Mouse (Mus musculus) heart, embryonic 16.5 days (tissue): ENCODE measurements around the gene Cic. TPM values are rescaled to one million over a fixed set of nuclear protein-coding genes. Genes with fewer than 3 reads are reported as not detected.

Experiments used
- ATAC-seq: fragments of 200-750 bp; cut with Nextera tagmentation; replicated peaks from 2 replicates; pipeline ENCODE4 v1.8.0; 2017; ENCODE audit warnings: moderate number of reproducible peaks; ENCODE audit not compliant: insufficient read depth, low FRiP score; ENCODE audit errors: extremely low read depth
- H3K27ac ChIP-seq: fragments of 300-500 bp; sonication (generic); 2 replicates; pipeline ENCODE4 v1.5.1; 2014; ENCODE audit warnings: mild to moderate bottlenecking, low read length, control low read depth, moderate library complexity
- H3K27me3 ChIP-seq: fragments of 300-500 bp; sonication (generic); 2 replicates; pipeline ENCODE4 v1.6.1; 2014; ENCODE audit warnings: low read length, mixed read lengths; ENCODE audit not compliant: control insufficient read depth, insufficient read depth
- H3K36me3 ChIP-seq: fragments of 300-500 bp; sonication (generic); 2 replicates; pipeline ENCODE4 v1.6.1; 2014; ENCODE audit not compliant: control insufficient read depth, insufficient read depth
- H3K4me1 ChIP-seq: fragments of 300-500 bp; sonication (generic); 2 replicates; pipeline ENCODE4 v1.6.1; 2014; ENCODE audit warnings: low read length, mixed read lengths; ENCODE audit not compliant: control insufficient read depth, insufficient read depth
- H3K4me2 ChIP-seq: fragments of 300-500 bp; sonication (generic); 2 replicates; pipeline ENCODE4 v1.6.1; 2014; ENCODE audit warnings: low read depth, mild to moderate bottlenecking, control low read depth, low read length
- H3K4me3 ChIP-seq: fragments of 300-500 bp; sonication (generic); 2 replicates; pipeline ENCODE4 v1.5.1; 2014; ENCODE audit warnings: mild to moderate bottlenecking, control low read depth, low read length
- H3K9ac ChIP-seq: fragments of 300-500 bp; sonication (generic); 2 replicates; pipeline ENCODE4 v1.6.1; 2014; ENCODE audit warnings: low read length, control low read depth
- H3K9me3 ChIP-seq: fragments of 300-500 bp; sonication (generic); replicated peaks from 2 replicates; pipeline ENCODE4 v1.6.1; 2016; ENCODE audit warnings: low read length; ENCODE audit not compliant: control insufficient read depth
- whole genome bisulfite sequencing: fragments of 180-500 bp; shearing (Covaris S2); extraction: QIAGEN DNeasy Blood & Tissue Kit; methylation state at CpG from one replicate; pipeline ENCODE4 v1.1.7; 2014; 5-methylcytosine and 5-hydroxymethylcytosine counted together
- polyA plus RNA-seq: library from polyadenylated mRNA; unstranded; fragments of >200 nt; fragmentation: Nextera tagmentation; extraction: Ambion mirVana; gene quantifications from 2 replicates; pipeline ENCODE4 v1.2.1, GENCODE M21; 2015

The Cic gene
- polyA plus RNA-seq, 1 experiment from 2014 or later, result 24.7 TPM

GRCm38 (mm10) chr7:25285511-25286238, 18.2 kb downstream of the Cic start:
- H3K9ac ChIP-seq, result no peak overlapping the region
- H3K9me3 ChIP-seq, result no peaks in the 10 kb centered on the region
- peaks cover 31% of the 10 kb centered on the region for H3K4me1 ChIP-seq
- no peak overlapping the region for H3K27ac ChIP-seq
- H3K36me3 ChIP-seq, result peaks cover 58% of the 10 kb centered on the region
- no peak overlapping the region for H3K4me3 ChIP-seq
- H3K27me3 ChIP-seq, result no peaks in the 10 kb centered on the region
- H3K4me2 ChIP-seq, result no peak overlapping the region
- 88% methylated on average over 20 of the region's 20 CpGs for WGBS
- ATAC-seq, result no peak

- H3K4me3 ChIP-seq, result no peak overlapping the region
- 78% methylated on average over 8 of the region's 8 CpGs for WGBS
- peaks cover 23% of the 10 kb centered on the region for H3K4me1 ChIP-seq
- H3K9me3 ChIP-seq, result no peaks in the 10 kb centered on the region
- H3K27ac ChIP-seq, result no peak overlapping the region
- peaks cover 71% of the 10 kb centered on the region for H3K36me3 ChIP-seq
- H3K4me2 ChIP-seq, result no peak overlapping the region
- no peak overlapping the region for H3K9ac ChIP-seq
- no peak for ATAC-seq
- H3K27me3 ChIP-seq, result no peaks in the 10 kb centered on the region
Observed at GRCm38 (mm10) chr7:25286989-25287388, 19.5 kb downstream of the Cic start.

GRCm38 (mm10) chr7:25288011-25288410, 20.5 kb downstream of the Cic start:
- ATAC-seq, result no peak
- peaks cover 81% of the 10 kb centered on the region for H3K36me3 ChIP-seq
- no peaks in the 10 kb centered on the region for H3K27me3 ChIP-seq
- peaks cover 23% of the 10 kb centered on the region for H3K4me1 ChIP-seq
- 93% methylated on average over 12 of the region's 12 CpGs for WGBS
- no peak overlapping the region for H3K27ac ChIP-seq
- no peak overlapping the region for H3K4me3 ChIP-seq
- H3K4me2 ChIP-seq, result no peak overlapping the region
- no peak overlapping the region for H3K9ac ChIP-seq
- no peaks in the 10 kb centered on the region for H3K9me3 ChIP-seq

DNA sequence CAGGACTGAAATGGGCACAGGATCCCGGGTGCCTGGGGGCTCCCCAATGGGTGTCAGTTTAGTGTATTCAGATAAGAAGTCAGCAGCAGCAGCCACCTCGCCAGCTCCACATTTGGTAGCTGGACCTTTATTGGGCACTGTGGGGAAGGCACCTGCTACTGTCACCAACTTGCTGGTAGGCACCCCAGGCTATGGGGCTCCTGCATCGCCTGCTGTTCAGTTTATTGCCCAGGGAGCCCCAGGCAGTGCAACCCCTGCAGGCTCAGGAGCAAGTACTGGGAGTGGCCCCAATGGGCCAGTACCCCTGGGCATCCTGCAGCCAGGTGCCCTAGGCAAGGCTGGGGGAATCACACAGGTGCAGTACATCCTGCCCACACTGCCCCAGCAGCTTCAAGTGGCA, 21.2 kb downstream of the Cic start:
- no peaks in the 10 kb centered on the region for H3K9me3 ChIP-seq
- H3K27me3 ChIP-seq, result no peaks in the 10 kb centered on the region
- H3K4me2 ChIP-seq, result no peak overlapping the region
- ATAC-seq, result no peak
- no peak overlapping the region for H3K27ac ChIP-seq
- no peak overlapping the region for H3K9ac ChIP-seq
- 86% methylated on average over 3 of the region's 3 CpGs for WGBS
- H3K4me1 ChIP-seq, result peaks cover 19% of the 10 kb centered on the region
- peaks cover 85% of the 10 kb centered on the region for H3K36me3 ChIP-seq
- no peak overlapping the region for H3K4me3 ChIP-seq

GRCm38 (mm10) chr7:25289925-25290324, 22.4 kb downstream of the Cic start:
- Histone ChIP-seq H3K9me3 (no peaks in the 10 kb centered on the region), H3K27ac (no peak overlapping the region), H3K9ac (no peak overlapping the region), H3K27me3 (no peaks in the 10 kb centered on the region), H3K4me3 (no peak overlapping the region), H3K4me2 (no peak overlapping the region), H3K36me3 (peaks cover 91% of the 10 kb centered on the region), H3K4me1 (peaks cover 9% of the 10 kb centered on the region)
- WGBS, result 98% methylated on average over 3 of the region's 3 CpGs
- ATAC-seq, result no peak

DNA sequence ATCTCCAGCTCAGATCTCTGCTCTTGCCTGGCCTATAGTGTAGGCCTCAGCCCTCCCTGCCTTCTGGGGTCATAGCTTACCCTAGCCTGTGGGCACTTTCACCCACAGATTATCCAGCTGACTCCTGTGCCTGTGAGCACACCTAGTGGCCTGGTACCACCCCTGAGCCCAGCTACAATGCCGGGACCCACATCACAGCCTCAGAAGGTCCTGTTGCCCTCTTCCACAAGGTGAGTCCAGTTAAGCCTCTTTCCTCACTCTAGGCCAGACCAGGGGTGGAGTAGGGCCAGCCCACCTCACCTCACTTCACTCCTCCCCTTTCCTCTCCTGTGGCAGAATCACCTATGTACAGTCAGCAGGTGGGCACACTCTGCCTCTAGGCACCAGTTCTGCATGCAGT, 23.0 kb downstream of the Cic start:
- no peak overlapping the region for H3K4me3 ChIP-seq
- H3K36me3 ChIP-seq, result peaks cover 86% of the 10 kb centered on the region
- H3K9me3 ChIP-seq, result no peaks in the 10 kb centered on the region
- 0 out of 2 replicates have a peak, but pooled peaks have one; percentile 1 for ATAC-seq
- 92% methylated on average over 1 of the region's 1 CpGs for WGBS
- no peak overlapping the region for H3K27ac ChIP-seq
- H3K4me2 ChIP-seq, result no peak overlapping the region
- H3K9ac ChIP-seq, result no peak overlapping the region
- peaks cover 9% of the 10 kb centered on the region for H3K4me1 ChIP-seq
- no peaks in the 10 kb centered on the region for H3K27me3 ChIP-seq

DNA sequence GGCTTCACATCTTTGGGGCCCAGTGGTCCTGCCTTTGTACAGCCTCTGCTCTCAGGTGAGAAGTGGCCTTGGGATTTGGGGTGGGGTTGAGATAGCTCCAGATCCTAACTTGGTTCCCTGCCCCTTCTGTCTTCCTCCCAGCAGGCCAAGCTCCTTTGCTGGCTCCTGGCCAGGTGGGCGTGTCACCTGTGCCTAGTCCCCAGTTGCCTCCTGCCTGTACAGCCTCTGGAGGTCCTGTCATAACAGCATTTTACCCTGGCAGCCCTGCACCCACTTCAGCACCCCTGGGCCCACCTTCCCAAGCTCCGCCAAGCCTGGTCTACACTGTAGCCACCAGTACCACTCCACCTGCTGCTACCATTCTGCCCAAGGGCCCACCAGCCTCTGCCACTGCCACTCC, 23.4 kb downstream of the Cic start:
- WGBS, result 60% methylated on average over 2 of the region's 2 CpGs

DNA sequence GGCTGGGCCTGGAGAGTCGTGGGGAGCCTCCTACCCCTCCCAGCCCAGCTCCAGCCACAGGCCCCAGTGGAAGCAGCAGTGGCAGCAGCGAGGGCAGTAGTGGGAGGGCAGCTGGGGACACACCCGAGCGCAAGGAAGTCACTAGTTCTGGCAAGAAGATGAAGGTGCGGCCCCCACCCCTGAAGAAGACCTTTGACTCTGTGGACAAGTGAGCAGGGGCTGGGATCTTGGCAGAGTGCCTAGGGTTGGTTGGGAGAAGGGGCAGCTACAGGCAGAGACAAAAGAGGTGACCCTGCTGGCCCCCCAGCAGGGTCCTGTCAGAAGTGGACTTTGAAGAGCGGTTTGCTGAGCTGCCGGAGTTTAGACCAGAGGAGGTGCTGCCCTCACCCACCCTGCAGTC, 24.6 kb downstream of the Cic start:
- 65% methylated on average over 7 of the region's 7 CpGs for WGBS
- Histone ChIP-seq H3K4me2 (no peak overlapping the region), H3K4me1 (peaks cover 17% of the 10 kb centered on the region), H3K36me3 (peaks cover 69% of the 10 kb centered on the region), H3K9me3 (no peaks in the 10 kb centered on the region), H3K4me3 (no peak overlapping the region), H3K27ac (no peak overlapping the region), H3K9ac (no peak overlapping the region), H3K27me3 (no peaks in the 10 kb centered on the region)
- ATAC-seq, result no peak

More for the DNA sequence above, 23.4 kb downstream of the Cic start:
- Histone ChIP-seq H3K4me3 (no peak overlapping the region), H3K27ac (no peak overlapping the region), H3K9ac (no peak overlapping the region), H3K36me3 (peaks cover 81% of the 10 kb centered on the region), H3K9me3 (no peaks in the 10 kb centered on the region), H3K4me2 (no peak overlapping the region), H3K4me1 (peaks cover 9% of the 10 kb centered on the region), H3K27me3 (no peaks in the 10 kb centered on the region)
- 0 out of 2 replicates have a peak, but pooled peaks have one; percentile 30 for ATAC-seq

GRCm38 (mm10) chr7:25293191-25293739, 25.8 kb downstream of the Cic start:
- Histone ChIP-seq H3K4me1 (peaks cover 21% of the 10 kb centered on the region), H3K27ac (no peak overlapping the region), H3K4me3 (no peak overlapping the region), H3K36me3 (peaks cover 59% of the 10 kb centered on the region), H3K4me2 (no peak overlapping the region), H3K9ac (no peak overlapping the region), H3K27me3 (no peaks in the 10 kb centered on the region), H3K9me3 (no peaks in the 10 kb centered on the region)
- WGBS, result 68% methylated on average over 10 of the region's 10 CpGs
- ATAC-seq, result no peak
